Mouse (Mus musculus) heart, postnatal 0 days (tissue): ENCODE data around the gene Zswim4.

Experiments used
- CTCF ChIP-seq: IDR thresholded peaks from 2 replicates; pipeline ENCODE4 v1.5.1; 2016; ENCODE audit warnings: antibody characterized with exemption, control low read depth, low read depth
- EP300 ChIP-seq: IDR thresholded peaks from 2 replicates; pipeline ENCODE4 v1.6.1; 2016; ENCODE audit warnings: antibody characterized with exemption, low read depth

GRCm38 (mm10) chr8:84272302-84272701 is 35.4 kb upstream of the Zswim4 start:
- TF ChIP-seq CTCF (no peak), EP300 (no peak)
